Mouse (Mus musculus) erythroblast, embryonic 14.5 days (primary cell): ENCODE results near the gene Bin2. TPM values are rescaled to one million over a fixed set of nuclear protein-coding genes. Genes with fewer than 3 reads are reported as not detected.
"Not testable (repeated sequence)": the region's sequence is repeated elsewhere in the genome, so short reads cannot be mapped to it uniquely, and the experiment has no call there.

Experiments
- H3K27me3 ChIP-seq: 2 replicates; pipeline ENCODE4 v1.6.1; 2012; ENCODE audit warnings: inconsistent platforms; ENCODE audit not compliant: control insufficient read depth
- H3K36me3 ChIP-seq: 2 replicates; pipeline ENCODE4 v1.6.1; 2012; ENCODE audit warnings: mild to moderate bottlenecking, inconsistent platforms; ENCODE audit not compliant: control insufficient read depth
- H3K4me1 ChIP-seq: 2 replicates; pipeline ENCODE4 v1.6.1; 2012; ENCODE audit warnings: inconsistent platforms; ENCODE audit not compliant: control insufficient read depth
- H3K4me3 ChIP-seq: replicated peaks from 2 replicates; pipeline ENCODE3; 2012; ENCODE audit warnings: moderate library complexity, mild to moderate bottlenecking, inconsistent platforms
- H3K9me3 ChIP-seq: 2 replicates; pipeline ENCODE4 v1.6.1; 2012; ENCODE audit warnings: low read length, inconsistent platforms, mixed read lengths; ENCODE audit not compliant: control insufficient read depth
- GATA1 ChIP-seq: IDR thresholded peaks from 2 replicates; pipeline ENCODE4 v1.6.1; 2012; ENCODE audit warnings: low read length, inconsistent platforms, mixed read lengths
- TAL1 ChIP-seq: IDR thresholded peaks from 3 replicates; pipeline ENCODE4 v1.6.1; 2012; ENCODE audit warnings: low read length, inconsistent platforms, mixed read lengths
- polyA plus RNA-seq: library from polyadenylated mRNA; stranded (reverse); fragments of >175 nt; gene quantifications from 2 replicates; pipeline ENCODE4 v1.2.3, GENCODE M21; 2012

Gene Bin2
- polyA plus RNA-seq, 1 experiment = 2.2 TPM

- H3K4me3 ChIP-seq = no peak overlapping the region
- no peaks in the 10 kb centered on the region for H3K27me3 ChIP-seq
- H3K4me1 ChIP-seq = peaks cover 24% of the 10 kb centered on the region
- TF ChIP-seq TAL1 (no peak), GATA1 (no peak)
- H3K9me3 ChIP-seq = no peaks in the 10 kb centered on the region
- peaks cover 62% of the 10 kb centered on the region for H3K36me3 ChIP-seq
Measured at GRCm38 (mm10) chr15:100619200-100619599, 50.2 kb downstream of the Bin2 start.

DNA sequence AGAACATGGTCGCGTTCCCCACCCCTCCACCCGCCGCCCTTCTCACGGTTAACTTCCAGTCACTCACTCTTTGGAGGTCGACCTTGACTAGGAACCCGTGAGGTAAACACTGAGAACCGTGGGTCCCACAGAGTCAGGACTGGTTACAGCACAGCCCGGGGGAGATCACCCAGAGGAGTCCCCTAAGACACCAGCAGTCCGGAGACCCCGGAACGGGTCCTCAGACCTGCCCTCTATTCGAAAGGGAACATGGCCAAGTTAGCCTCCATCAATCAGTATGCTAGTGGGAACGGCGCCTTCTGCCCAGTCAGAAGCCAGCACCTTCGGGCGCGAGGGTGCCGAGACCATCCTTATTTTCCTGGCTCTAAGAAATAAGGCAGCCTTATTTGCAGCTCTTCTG lies 53.1 kb downstream of the Bin2 start:
- Histone ChIP-seq H3K9me3 (no peaks in the 10 kb centered on the region), H3K27me3 (no peaks in the 10 kb centered on the region), H3K36me3 (peaks cover 50% of the 10 kb centered on the region), H3K4me3 (peak overlapping the region; percentile 89), H3K4me1 (peaks cover 33% of the 10 kb centered on the region)
- TF ChIP-seq GATA1 (no peak), TAL1 (no peak)

DNA sequence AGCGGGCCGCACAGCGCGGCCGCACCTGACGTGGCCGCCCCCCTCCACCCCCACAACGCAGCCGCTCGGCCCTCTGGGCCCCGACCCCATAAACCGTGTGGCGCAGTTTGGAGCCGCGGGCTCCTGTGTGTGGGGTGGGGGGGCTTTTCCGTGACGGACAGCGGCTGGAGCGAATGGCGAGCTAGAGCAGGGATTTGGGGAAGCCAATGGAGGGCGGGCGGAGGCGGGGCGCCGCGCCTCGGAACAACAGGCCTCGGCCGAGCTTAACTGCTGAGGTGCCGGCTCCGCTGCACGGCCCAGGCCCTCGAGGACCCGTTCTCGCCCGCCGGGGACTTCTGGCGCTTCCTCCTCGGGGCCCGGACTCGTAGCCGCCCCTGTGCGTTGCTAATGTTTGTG lies 53.5 kb downstream of the Bin2 start:
- Histone ChIP-seq H3K36me3 (peaks cover 46% of the 10 kb centered on the region), H3K4me1 (peaks cover 33% of the 10 kb centered on the region), H3K27me3 (no peaks in the 10 kb centered on the region), H3K4me3 (peak overlapping the region; percentile 89), H3K9me3 (no peaks in the 10 kb centered on the region)
- TF ChIP-seq TAL1 (no peak), GATA1 (no peak)

DNA sequence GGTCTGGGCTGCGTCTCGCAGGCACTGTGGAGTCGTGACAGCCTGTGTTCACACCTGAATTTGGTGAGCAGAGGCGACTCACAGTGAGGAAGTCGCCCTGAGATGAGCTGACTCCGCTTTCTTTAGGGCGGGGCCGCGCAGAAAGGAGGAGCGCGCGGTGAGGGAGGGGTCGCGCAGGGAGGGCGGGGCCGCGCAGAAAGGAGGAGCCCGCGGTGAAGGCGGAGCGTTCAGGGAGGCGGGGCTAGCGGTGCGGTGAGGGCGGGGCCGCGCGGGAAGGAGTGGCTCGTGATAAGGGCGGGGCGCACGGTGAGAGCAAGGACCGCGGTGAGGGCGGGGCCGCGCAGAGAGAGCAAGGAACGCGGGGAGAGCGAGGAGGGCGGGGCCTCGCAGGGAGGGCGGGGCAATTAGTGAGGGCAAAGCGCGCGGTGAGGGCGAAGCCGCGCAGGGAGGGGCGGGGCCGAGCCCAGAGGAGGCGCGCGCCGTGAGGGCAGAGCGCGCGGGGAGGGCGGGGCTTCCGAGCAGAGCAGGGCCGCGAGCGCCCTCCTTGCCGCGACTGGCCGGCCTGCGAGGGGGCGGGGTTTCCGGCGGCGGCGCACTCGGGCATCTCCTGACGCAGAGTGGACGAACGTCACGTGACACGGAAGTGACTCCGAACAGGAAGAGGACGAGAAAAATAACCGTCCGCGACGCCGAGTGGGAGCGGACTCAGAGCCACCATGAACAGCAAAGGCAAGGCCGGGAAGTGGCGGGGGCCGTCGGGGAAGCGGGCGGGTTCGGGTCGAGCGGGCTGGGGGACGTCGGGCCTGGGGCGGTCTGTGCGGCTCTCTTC lies 54.1 kb downstream of the Bin2 start, which contains the start of gene Dazap2:
Gene Dazap2, plus strand, starts transcription at position 354 of the 829 bp plus-strand sequence.
- Histone ChIP-seq H3K27me3 (no peaks in the 10 kb centered on the region), H3K4me3 (peak within 1 kb of the TSS; percentile 89), H3K4me1 (peaks cover 36% of the 10 kb centered on the region), H3K9me3 (no peaks in the 10 kb centered on the region), H3K36me3 (peaks cover 39% of the 10 kb centered on the region)
- no peak for TF ChIP-seq TAL1
- TF ChIP-seq GATA1 = no peak

DNA sequence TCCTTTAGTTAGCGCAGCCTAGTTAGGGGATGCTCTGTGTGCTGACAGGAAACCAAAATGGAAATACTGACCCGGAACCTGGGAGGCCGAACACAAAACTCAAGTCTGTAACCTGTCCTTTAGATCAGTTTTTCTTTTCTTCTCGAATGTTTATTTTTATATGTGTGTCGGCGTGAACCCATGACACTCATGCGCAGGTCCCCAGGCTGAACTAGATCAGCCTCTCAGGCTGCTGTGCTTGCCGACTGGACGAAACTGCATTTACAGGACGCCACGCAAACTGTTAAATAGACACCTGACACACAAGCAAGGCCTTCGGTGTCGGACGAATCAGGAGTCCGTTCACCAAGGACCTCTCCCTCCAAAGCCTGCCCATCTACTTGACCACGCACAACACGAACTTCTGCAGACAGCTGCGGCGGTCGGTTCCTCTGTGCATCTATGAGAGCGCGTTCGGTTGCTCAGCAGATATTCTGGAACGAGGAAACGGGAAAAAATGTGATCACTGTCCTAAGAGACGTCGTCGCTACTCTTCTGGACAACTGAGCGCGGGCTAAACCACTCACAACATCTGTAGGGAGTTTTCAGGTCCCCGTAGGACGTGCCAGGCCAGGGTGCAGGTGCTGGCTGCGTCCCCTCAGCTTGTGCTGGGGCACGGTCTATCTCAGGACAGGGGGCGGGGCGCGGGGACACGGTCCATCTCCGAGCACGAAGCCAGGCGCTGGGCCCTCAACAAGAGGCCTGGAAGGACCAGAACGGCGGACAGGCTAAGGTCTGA lies 54.9 kb downstream of the Bin2 start:
- H3K36me3 ChIP-seq = peaks cover 31% of the 10 kb centered on the region
- peak overlapping the region; percentile 89 for H3K4me3 ChIP-seq
- H3K27me3 ChIP-seq = no peaks in the 10 kb centered on the region
- TF ChIP-seq GATA1 = no peak
- TF ChIP-seq TAL1 = no peak
- H3K4me1 ChIP-seq = peaks cover 36% of the 10 kb centered on the region
- H3K9me3 ChIP-seq = no peaks in the 10 kb centered on the region

GRCm38 (mm10) chr15:100613584-100613983 lies 55.8 kb downstream of the Bin2 start:
- peaks cover under 1% of the 10 kb centered on the region; the same call in 1 of the 2 replicates for H3K27me3 ChIP-seq
- no peaks in the 10 kb centered on the region for H3K9me3 ChIP-seq
- H3K4me1 ChIP-seq = peaks cover 36% of the 10 kb centered on the region
- no peak for TF ChIP-seq GATA1
- no peak for TF ChIP-seq TAL1
- H3K36me3 ChIP-seq = peaks cover 23% of the 10 kb centered on the region
- peak overlapping the region; percentile 89 for H3K4me3 ChIP-seq

DNA sequence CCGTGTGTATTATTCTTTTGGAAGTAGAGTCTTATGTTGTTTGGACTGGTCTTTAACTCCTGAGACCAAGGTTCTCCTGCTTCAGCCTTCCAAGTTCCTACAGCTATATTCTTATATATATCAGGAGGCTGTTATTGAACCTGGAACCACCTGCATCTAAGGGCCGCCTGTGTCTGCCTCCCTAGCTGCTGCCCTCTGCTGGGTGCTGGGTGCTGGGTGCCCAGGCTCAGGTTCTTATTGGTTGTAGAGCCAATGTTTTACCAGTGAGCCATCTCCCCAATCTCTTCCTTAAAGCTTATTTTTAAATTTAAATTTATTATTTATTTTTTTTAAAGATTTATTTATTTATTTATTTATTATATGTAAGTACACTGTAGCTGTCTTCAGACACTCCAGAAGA lies 56.9 kb downstream of the Bin2 start:
- H3K4me1 ChIP-seq = peaks cover 34% of the 10 kb centered on the region
- peaks cover 2% of the 10 kb centered on the region; the same call in 1 of the 2 replicates for H3K27me3 ChIP-seq
- no peak for TF ChIP-seq TAL1
- TF ChIP-seq GATA1 = no peak

DNA sequence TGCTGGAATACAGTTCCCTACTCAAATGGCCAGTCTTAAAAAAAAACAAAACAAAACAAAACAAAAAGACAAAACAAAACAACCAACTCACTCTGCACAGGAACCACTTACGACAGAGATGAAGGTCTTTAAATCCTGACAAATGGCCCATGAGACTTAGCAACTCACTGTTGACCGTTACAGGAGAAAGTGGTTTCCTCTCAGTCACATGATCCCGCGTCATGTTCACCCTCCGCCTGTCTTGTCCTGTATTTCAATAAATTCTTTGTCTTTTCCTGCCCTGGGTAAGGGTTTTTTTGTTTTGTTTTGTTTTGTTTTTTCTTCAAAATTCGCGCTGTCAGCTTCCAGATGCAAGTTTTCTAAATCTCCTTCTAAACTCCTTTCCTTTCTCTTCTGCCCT lies 57.4 kb downstream of the Bin2 start:
- Histone ChIP-seq H3K36me3 (peaks cover 7% of the 10 kb centered on the region), H3K9me3 (no peaks in the 10 kb centered on the region), H3K4me3 (no peak overlapping the region), H3K4me1 (peaks cover 31% of the 10 kb centered on the region), H3K27me3 (peaks cover 2% of the 10 kb centered on the region; the same call in 1 of the 2 replicates)
- no peak for TF ChIP-seq TAL1
- no peak for TF ChIP-seq GATA1

More for the DNA sequence above, 56.9 kb downstream of the Bin2 start:
- Histone ChIP-seq H3K36me3 (peaks cover 12% of the 10 kb centered on the region), H3K4me3 (no peak overlapping the region), H3K9me3 (no peaks in the 10 kb centered on the region)

GRCm38 (mm10) chr15:100606677-100607076 lies 62.7 kb downstream of the Bin2 start:
- H3K9me3 ChIP-seq, H3K36me3 ChIP-seq, H3K4me1 ChIP-seq, H3K4me3 ChIP-seq: not testable (repeated sequence)
- H3K27me3 ChIP-seq = peaks cover 36% of the 10 kb centered on the region
